In the genomic region with DNA sequence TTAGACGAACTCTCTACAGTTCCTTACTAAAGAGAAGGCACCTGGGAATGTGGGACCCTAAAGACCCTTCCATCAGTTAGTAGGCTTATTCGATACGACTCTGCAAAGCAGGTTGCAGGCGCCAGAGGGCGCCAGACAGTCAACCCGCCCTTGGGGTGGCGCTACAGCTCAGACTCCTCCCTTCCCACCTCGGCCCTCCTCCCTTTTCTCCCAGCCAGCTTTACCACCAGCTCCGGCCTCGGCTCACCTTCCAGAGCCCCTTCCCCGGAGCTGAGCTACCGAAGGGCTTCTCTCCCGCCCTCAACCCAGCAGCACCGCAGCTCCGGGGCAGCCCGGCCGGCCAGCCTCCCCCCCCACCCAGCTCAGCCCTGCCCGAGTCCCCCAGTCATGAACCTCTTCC, we compare ENCODE assay signal across 8 mouse cellular contexts. TPM values are rescaled to one million over a fixed set of nuclear protein-coding genes. Genes with fewer than 3 reads are reported as not detected.
DNase-seq lines count a peak whose midpoint lies in the region; ATAC-seq lines count a peak whose summit lies in the region.

A gene (plus strand): TSS at position 149 of the 400 bp plus-strand sequence.

- WGBS in hindbrain, embryonic 11.5 days: 1% methylated on average over 16 of the region's 18 CpGs

- DNase-seq in MN1 (ENCODE audit: low spot score): peak; percentile 89
- DNase-seq in cerebellum, adult 9-10 months: peak; percentile 89
- DNase-seq in frontal cortex, adult 2 months (ENCODE audit: extremely low spot score in 1 of 2, low spot score in 1 of 2): peak; percentile 64 to 95
- peak; percentile 96 for DNase-seq in hindbrain, embryonic 11.5 days (ENCODE audit: low spot score)
- peak; percentile 95 for DNase-seq in layer of hippocampus, postnatal 10 days (ENCODE audit: low spot score in 2 of 2)
- peak; percentile 93 for DNase-seq in lung, postnatal 10 days
- DNase-seq in ovary, postnatal 36 days (ENCODE audit: low spot score): peak; percentile 88
- peak; percentile 93 for DNase-seq in thymus, postnatal 25 days

- peak within 1 kb of the TSS; percentile 65 for H3K27ac ChIP-seq in hindbrain, embryonic 11.5 days (ENCODE audit: low read depth, low read length)

- H3K9me3 ChIP-seq in hindbrain, embryonic 11.5 days (ENCODE audit: control insufficient read depth, low read length): no peaks in the 10 kb centered on the region

- H3K9ac ChIP-seq in hindbrain, embryonic 11.5 days (ENCODE audit: low read depth, low read length): peak within 1 kb of the TSS; percentile 93

- peak within 1 kb of the TSS; percentile 79 for H3K4me2 ChIP-seq in hindbrain, embryonic 11.5 days (replicated peaks; ENCODE audit: low read depth, low read length)

- peak; percentile 76 for ATAC-seq in hindbrain, embryonic 11.5 days (ENCODE audit: low FRiP score)

- peaks cover 15% of the 10 kb centered on the region for H3K4me1 ChIP-seq in hindbrain, embryonic 11.5 days (replicated peaks; ENCODE audit: control insufficient read depth, insufficient read depth, low read length)

- H3K27me3 ChIP-seq in hindbrain, embryonic 11.5 days (ENCODE audit: control insufficient read depth, insufficient read depth, low read length): peaks cover 29% of the 10 kb centered on the region

- peaks cover 5% of the 10 kb centered on the region; the same call in 1 of the 2 replicates for H3K36me3 ChIP-seq in hindbrain, embryonic 11.5 days (ENCODE audit: control insufficient read depth, insufficient read depth, low read length)

- peak within 1 kb of the TSS; percentile 79 for H3K4me3 ChIP-seq in hindbrain, embryonic 11.5 days (ENCODE audit: low read depth, low read length)

RNA-seq across cellular contexts. Expression of the gene that starts here (rescaled TPM):
- polyA plus RNA-seq in frontal cortex, adult 2 months (2012; rRNA removed): 95.1 and 121 TPM in 2 replicates
- polyA plus RNA-seq in hindbrain, embryonic 11.5 days (2014; fragmentation: Nextera tagmentation; extraction: Ambion mirVana): 75.9 and 99.4 TPM in 2 replicates
- 10 to 100 TPM; 85.4 to 99.2 TPM for total RNA-seq in layer of hippocampus, postnatal 10 days (2021)

Comparison
In these comparisons a context has a peak if more than half of its experiments do, and no peak if none do; other contexts are left out.
1. Peak in every context shown above with its lines: DNase-seq, ATAC-seq, H3K4me3 ChIP-seq and H3K27ac ChIP-seq.